Mouse (Mus musculus) heart, embryonic 16.5 days (tissue): Measurements from ENCODE around the gene Kcna2. TPM values are rescaled to one million over a fixed set of nuclear protein-coding genes. Genes with fewer than 3 reads are reported as not detected.

Source experiments
- ATAC-seq: fragments of 200-750 bp; cut with Nextera tagmentation; replicated peaks from 2 replicates; pipeline ENCODE4 v1.8.0; 2017; ENCODE audit warnings: moderate number of reproducible peaks; ENCODE audit not compliant: insufficient read depth, low FRiP score; ENCODE audit errors: extremely low read depth
- H3K27ac ChIP-seq: fragments of 300-500 bp; sonication (generic); 2 replicates; pipeline ENCODE4 v1.5.1; 2014; ENCODE audit warnings: mild to moderate bottlenecking, low read length, control low read depth, moderate library complexity
- H3K27me3 ChIP-seq: fragments of 300-500 bp; sonication (generic); 2 replicates; pipeline ENCODE4 v1.6.1; 2014; ENCODE audit warnings: low read length, mixed read lengths; ENCODE audit not compliant: control insufficient read depth, insufficient read depth
- H3K36me3 ChIP-seq: fragments of 300-500 bp; sonication (generic); 2 replicates; pipeline ENCODE4 v1.6.1; 2014; ENCODE audit not compliant: control insufficient read depth, insufficient read depth
- H3K4me1 ChIP-seq: fragments of 300-500 bp; sonication (generic); 2 replicates; pipeline ENCODE4 v1.6.1; 2014; ENCODE audit warnings: low read length, mixed read lengths; ENCODE audit not compliant: control insufficient read depth, insufficient read depth
- H3K4me2 ChIP-seq: fragments of 300-500 bp; sonication (generic); 2 replicates; pipeline ENCODE4 v1.6.1; 2014; ENCODE audit warnings: low read depth, mild to moderate bottlenecking, control low read depth, low read length
- H3K4me3 ChIP-seq: fragments of 300-500 bp; sonication (generic); 2 replicates; pipeline ENCODE4 v1.5.1; 2014; ENCODE audit warnings: mild to moderate bottlenecking, control low read depth, low read length
- H3K9ac ChIP-seq: fragments of 300-500 bp; sonication (generic); 2 replicates; pipeline ENCODE4 v1.6.1; 2014; ENCODE audit warnings: low read length, control low read depth
- H3K9me3 ChIP-seq: fragments of 300-500 bp; sonication (generic); replicated peaks from 2 replicates; pipeline ENCODE4 v1.6.1; 2016; ENCODE audit warnings: low read length; ENCODE audit not compliant: control insufficient read depth
- WGBS: fragments of 180-500 bp; shearing (Covaris S2); extraction: QIAGEN DNeasy Blood & Tissue Kit; methylation state at CpG from one replicate; pipeline ENCODE4 v1.1.7; 2014; 5-methylcytosine and 5-hydroxymethylcytosine counted together
- polyA plus RNA-seq: library from polyadenylated mRNA; unstranded; fragments of >200 nt; fragmentation: Nextera tagmentation; extraction: Ambion mirVana; gene quantifications from 2 replicates; pipeline ENCODE4 v1.2.1, GENCODE M21; 2015

Gene Kcna2
- polyA plus RNA-seq, 1 experiment from 2014 or later = 0.05 TPM

- Histone ChIP-seq H3K27me3 (0 out of 2 replicates have a peak, but pooled peaks cover 5% of the 10 kb centered on the region), H3K9me3 (no peaks in the 10 kb centered on the region), H3K9ac (no peak overlapping the region), H3K4me2 (no peak overlapping the region), H3K27ac (no peak overlapping the region), H3K36me3 (no peaks in the 10 kb centered on the region), H3K4me3 (no peak overlapping the region), H3K4me1 (peaks cover 4% of the 10 kb centered on the region)
- no peak for ATAC-seq
- 76% methylated on average over 11 of the region's 11 CpGs for WGBS
Measured at GRCm38 (mm10) chr3:107153772-107154655, 53.1 kb downstream of the Kcna2 start.

DNA sequence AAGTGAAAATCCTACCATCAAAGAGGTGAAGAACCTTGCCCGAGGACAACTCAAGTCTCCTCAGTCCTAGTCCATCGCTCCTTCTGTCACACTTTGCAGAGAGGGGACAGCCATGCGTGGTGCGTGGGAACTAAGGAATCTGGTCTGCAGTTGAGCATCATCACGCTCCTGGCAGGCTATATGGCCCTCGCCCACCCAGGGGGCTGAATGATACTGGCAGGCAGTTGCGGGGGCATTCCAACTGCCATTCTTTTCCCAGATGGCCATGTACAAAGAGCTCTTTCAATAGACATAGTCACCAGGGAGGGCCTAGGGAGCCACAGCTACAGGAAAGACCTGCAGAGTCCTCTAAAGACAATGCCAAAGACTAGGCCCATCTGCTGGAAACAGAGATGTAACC is 57.9 kb downstream of the Kcna2 start:
- Histone ChIP-seq H3K27ac (no peak overlapping the region), H3K4me1 (peaks cover 7% of the 10 kb centered on the region), H3K4me2 (no peak overlapping the region), H3K27me3 (peaks cover 18% of the 10 kb centered on the region), H3K4me3 (no peak overlapping the region), H3K9ac (no peak overlapping the region), H3K36me3 (no peaks in the 10 kb centered on the region), H3K9me3 (no peaks in the 10 kb centered on the region)
- WGBS = 93% methylated on average over 7 of the region's 7 CpGs
- no peak for ATAC-seq

DNA sequence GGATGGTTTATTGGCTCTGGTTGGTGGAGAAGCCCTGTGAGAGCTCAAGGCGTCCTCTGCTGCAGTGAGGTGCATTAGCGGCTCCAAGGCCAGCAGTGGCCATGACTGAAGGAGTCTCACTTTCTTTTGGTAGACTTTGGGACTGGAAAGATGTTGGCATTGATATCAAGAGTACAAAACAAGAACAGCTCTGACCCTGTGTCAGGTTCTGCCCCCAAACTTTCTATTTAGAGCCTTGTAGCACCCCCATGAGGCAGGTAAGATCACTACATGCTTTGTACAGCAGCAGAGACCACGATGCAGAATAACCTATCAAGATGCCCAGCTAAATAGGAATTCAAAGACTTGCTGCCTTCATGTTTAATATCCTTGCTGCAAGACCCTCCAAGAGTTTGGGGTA is 58.5 kb downstream of the Kcna2 start:
- peaks cover 18% of the 10 kb centered on the region for H3K27me3 ChIP-seq
- ATAC-seq = no peak
- 64% methylated on average over 3 of the region's 3 CpGs for WGBS
- peak overlapping the region; percentile 70 for H3K4me2 ChIP-seq
- no peak overlapping the region for H3K9ac ChIP-seq
- H3K27ac ChIP-seq = no peak overlapping the region
- no peaks in the 10 kb centered on the region for H3K36me3 ChIP-seq
- H3K9me3 ChIP-seq = no peaks in the 10 kb centered on the region
- H3K4me3 ChIP-seq = no peak overlapping the region
- peaks cover 7% of the 10 kb centered on the region for H3K4me1 ChIP-seq

GRCm38 (mm10) chr3:107159859-107160324 is 58.9 kb downstream of the Kcna2 start:
- peak overlapping the region; percentile 36 for H3K4me3 ChIP-seq
- 4% methylated on average over 17 of the region's 17 CpGs for WGBS
- peaks cover 18% of the 10 kb centered on the region for H3K27me3 ChIP-seq
- no peaks in the 10 kb centered on the region for H3K9me3 ChIP-seq
- H3K9ac ChIP-seq = 0 out of 2 replicates have a peak overlapping the region, but pooled peaks have one; percentile 33
- H3K4me2 ChIP-seq = peak overlapping the region; percentile 70
- H3K36me3 ChIP-seq = no peaks in the 10 kb centered on the region
- H3K4me1 ChIP-seq = peaks cover 7% of the 10 kb centered on the region
- ATAC-seq = peak; percentile 53; the same call in 1 of the 2 replicates
- no peak overlapping the region for H3K27ac ChIP-seq

DNA sequence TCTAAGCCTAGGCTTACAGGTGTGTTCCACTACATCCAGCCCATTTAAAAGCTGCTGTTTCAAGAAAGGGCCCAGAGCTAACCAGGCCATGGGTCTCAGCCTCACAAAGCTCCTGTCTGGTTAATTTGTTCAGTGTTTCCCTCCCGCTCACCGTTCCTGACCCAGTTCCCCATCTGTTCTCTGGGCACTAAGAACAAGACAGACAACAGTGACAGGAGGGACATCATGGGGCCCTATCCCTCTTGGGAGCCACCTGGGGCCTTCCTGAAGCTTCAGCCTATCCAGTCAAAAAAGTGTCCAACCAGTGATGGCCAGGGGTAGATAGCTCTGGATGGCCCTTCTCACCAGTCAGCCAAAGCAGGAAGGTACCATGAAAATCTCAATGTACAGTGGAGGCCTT is 61.8 kb downstream of the Kcna2 start:
- Histone ChIP-seq H3K4me2 (no peak overlapping the region), H3K9me3 (no peaks in the 10 kb centered on the region), H3K27ac (no peak overlapping the region), H3K4me1 (peaks cover 3% of the 10 kb centered on the region; the same call in 1 of the 2 replicates), H3K36me3 (no peaks in the 10 kb centered on the region), H3K4me3 (no peak overlapping the region), H3K27me3 (peaks cover 15% of the 10 kb centered on the region), H3K9ac (no peak overlapping the region)
- 85% methylated on average over 2 of the region's 2 CpGs for WGBS
- no peak for ATAC-seq

Other genes with a start within 250 kb of the Kcna2 start
- gene Kcna3, start 65.0 kb upstream of the Kcna2 start, polyA plus RNA-seq = 1.7 and 3.0 TPM in 2 replicates
- not detected in 2 replicates for gene Kcna10, start 81.9 kb downstream of the Kcna2 start, polyA plus RNA-seq
- 2.2 and 2.7 TPM in 2 replicates for gene Cym, start 120.6 kb downstream of the Kcna2 start, polyA plus RNA-seq
- 0.24 and 0.26 TPM in 2 replicates for gene A630076J17Rik, start 129.5 kb downstream of the Kcna2 start, polyA plus RNA-seq
- gene Prok1, start 138.6 kb downstream of the Kcna2 start, polyA plus RNA-seq = not detected in 2 replicates
- gene Lamtor5, start 177.7 kb downstream of the Kcna2 start, polyA plus RNA-seq = 169 and 172 TPM in 2 replicates
- 1.0 and 1.2 TPM in 2 replicates for gene Slc16a4, start 190.1 kb downstream of the Kcna2 start, polyA plus RNA-seq
- gene Rbm15, start 232.5 kb downstream of the Kcna2 start, polyA plus RNA-seq = 10.5 and 10.8 TPM in 2 replicates